ENCODE assay signal across 23 mouse cellular contexts in the genomic region with DNA sequence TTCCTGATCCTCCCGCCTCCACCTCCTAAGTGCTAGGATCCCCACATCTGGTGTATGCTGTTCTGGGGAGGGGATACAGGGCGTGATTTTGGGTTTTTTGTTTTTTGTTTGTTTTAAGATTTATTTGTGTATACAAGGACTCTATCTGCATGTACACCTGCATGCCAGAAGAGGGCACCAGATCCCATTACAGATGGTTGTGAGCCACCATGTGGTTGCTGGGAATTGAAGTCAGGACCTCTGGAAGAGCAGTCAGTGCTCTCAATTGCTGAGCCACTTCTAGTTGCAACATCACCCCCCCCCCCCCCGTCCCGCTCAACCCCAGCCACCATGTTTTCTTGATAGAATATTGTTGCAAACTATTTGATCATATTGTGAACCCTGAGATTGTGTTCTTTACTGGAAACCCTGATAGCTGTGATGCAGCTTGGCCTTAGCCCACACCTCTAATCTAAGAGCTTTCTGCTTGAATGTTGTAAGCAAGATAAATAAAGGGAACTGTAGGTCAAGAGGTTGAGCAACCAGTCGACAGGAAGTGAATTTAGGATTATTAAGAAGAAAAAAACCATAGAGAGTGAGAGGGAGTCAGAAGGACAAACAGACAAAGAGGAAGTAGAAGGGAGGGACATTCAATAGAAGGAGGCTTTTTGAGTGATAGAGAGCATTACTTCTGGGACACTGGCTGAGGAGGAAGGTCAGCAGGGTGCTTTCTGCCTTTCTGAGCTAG. TPM values are rescaled to one million over a fixed set of nuclear protein-coding genes. Genes with fewer than 3 reads are reported as not detected.
DNase-seq lines count a peak whose midpoint lies in the region; ATAC-seq and TF ChIP-seq lines count a peak whose summit lies in the region.
"Had no signal": no experiment of that assay in that cellular context is flagged by ENCODE, and none has a peak within 500 bp of the region (broad histone marks: within the 10 kb centered on the region; RNA-seq: fewer than 3 reads in every experiment).

No protein-coding gene starts in this region.

- no peak overlapping the region for H3K9ac ChIP-seq in heart, adult 2 months (ENCODE audit: low read depth, low read length)
- H3K9ac ChIP-seq in liver, embryonic 14.5 days (replicated peaks) = no peak overlapping the region
- no peak overlapping the region for H3K9ac ChIP-seq in liver, embryonic 12.5 days
- H3K9ac ChIP-seq in CH12.LX (ENCODE audit: insufficient read depth, low read depth) = no peak overlapping the region
- H3K9ac ChIP-seq: limb, embryonic 12.5 days had no signal

- no peak for TF ChIP-seq EP300 in heart, adult 2 months (IDR thresholded peaks at IDR 0.05; ENCODE audit: insufficient read depth, low read depth, low read length)
- no peak for TF ChIP-seq EP300 in liver, embryonic 14.5 days (IDR thresholded peaks at IDR 0.05; ENCODE audit: low read depth)
- TF ChIP-seq EP300 in CH12.LX (IDR thresholded peaks at IDR 0.05; ENCODE audit: low read length) = no peak

- no peak overlapping the region for H3K4me2 ChIP-seq in liver, embryonic 14.5 days (ENCODE audit: low read depth)
- no peak overlapping the region for H3K4me2 ChIP-seq in liver, embryonic 12.5 days
- no peak overlapping the region for H3K4me2 ChIP-seq in CH12.LX (ENCODE audit: insufficient read depth, low read depth, poor library complexity, severe bottlenecking)
- H3K4me2 ChIP-seq: heart, embryonic 11.5 days; limb, embryonic 12.5 days had no signal

- ATAC-seq in liver, embryonic 14.5 days (ENCODE audit: insufficient read depth) = no peak
- ATAC-seq in liver, embryonic 12.5 days = no peak
- ATAC-seq: activated CD4-positive, CD25-positive, alpha-beta regulatory T cell, adult 4 months; forebrain, embryonic 16.5 days; intestine, embryonic 16.5 days had no signal

- H3K9me3 ChIP-seq in liver, embryonic 14.5 days (ENCODE audit: control insufficient read depth, low read length) = no peaks in the 10 kb centered on the region
- no peaks in the 10 kb centered on the region for H3K9me3 ChIP-seq in liver, embryonic 12.5 days (replicated peaks)
- H3K9me3 ChIP-seq in CH12.LX (replicated peaks; ENCODE audit: low read length) = no peaks in the 10 kb centered on the region

- no peaks in the 10 kb centered on the region for H3K27me3 ChIP-seq in heart, adult 2 months (ENCODE audit: control insufficient read depth, insufficient read depth, low read length)
- no peaks in the 10 kb centered on the region; the same call in 1 of the 2 replicates for H3K27me3 ChIP-seq in liver, embryonic 14.5 days (ENCODE audit: control insufficient read depth, insufficient read depth, low read length)
- peaks cover 12% of the 10 kb centered on the region; the same call in 1 of the 2 replicates for H3K27me3 ChIP-seq in liver, embryonic 12.5 days (replicated peaks)
- H3K27me3 ChIP-seq in CH12.LX (replicated peaks) = no peaks in the 10 kb centered on the region

- intact Hi-C loops in heart, adult 2 months (cut with DNase I) = loop anchor here (2.0 kb wide), 1 partner anchor 119 kb away; the partner anchor contains the start of gene Foxp4

- peak; percentile 37 for TF ChIP-seq CTCF in heart, adult 2 months (IDR thresholded peaks at IDR 0.05)
- TF ChIP-seq CTCF in liver, embryonic 14.5 days (IDR thresholded peaks at IDR 0.05; ENCODE audit: low read depth) = peak; percentile 37; the same call in 1 of the 2 replicates
- TF ChIP-seq CTCF in CH12.LX (conservative IDR thresholded peaks at IDR 0.05 in 1 of 2, IDR thresholded peaks at IDR 0.05 in 1 of 2; ENCODE audit: low read depth in 2 of 2, low read length in 2 of 2) = peak in 1 of 2 experiments; percentile 35; a peak in 2 of 4 replicates

- in situ Hi-C loops in CH12.LX (cut with MboI; ENCODE audit: low pct_ligation_motif_present, low pct_unique_long_range_greater_than_20kb, low sequenced_read_pairs) = loop anchor here (10.0 kb wide), 2 partner anchors 51 to 249 kb away; no protein-coding TSS in a partner anchor

- H3K79me2 ChIP-seq in heart, adult 2 months (replicated peaks; ENCODE audit: control insufficient read depth, insufficient read depth, low read length) = no peaks in the 10 kb centered on the region
- no peaks in the 10 kb centered on the region for H3K79me2 ChIP-seq in CH12.LX (replicated peaks; ENCODE audit: control insufficient read depth, extremely low read depth, insufficient read depth, poor library complexity, severe bottlenecking)

- H3K27ac ChIP-seq in heart, adult 2 months = no peak overlapping the region
- H3K27ac ChIP-seq in liver, embryonic 14.5 days = no peak overlapping the region
- no peak overlapping the region for H3K27ac ChIP-seq in liver, embryonic 12.5 days
- H3K27ac ChIP-seq in CH12.LX (ENCODE audit: insufficient read depth, low read depth) = no peak overlapping the region

- dilution Hi-C loops in CH12.LX (cut with MboI; ENCODE audit: extremely low pct_ligation_motif_present, extremely low pct_unique_long_range_greater_than_20kb, low sequenced_read_pairs) = no loop called here

- H3K4me1 ChIP-seq in heart, adult 2 months (ENCODE audit: control insufficient read depth, insufficient read depth, low read length) = no peaks in the 10 kb centered on the region
- peaks cover 3 to 16% of the 10 kb centered on the region in 2 experiments; a peak in 2 of 4 replicates for H3K4me1 ChIP-seq in liver, embryonic 14.5 days (replicated peaks; ENCODE audit: control insufficient read depth in 2 of 2, insufficient read depth in 2 of 2, low read length in 1 of 2)
- peaks cover 34% of the 10 kb centered on the region for H3K4me1 ChIP-seq in liver, embryonic 12.5 days
- H3K4me1 ChIP-seq in CH12.LX (ENCODE audit: control insufficient read depth in 1 of 2, insufficient read depth in 2 of 2) = peaks cover 3 to 35% of the 10 kb centered on the region in 2 experiments

- no peak for TF ChIP-seq POLR2A in heart, adult 2 months (IDR thresholded peaks at IDR 0.05; ENCODE audit: insufficient read depth, low read depth, low read length)
- TF ChIP-seq POLR2A in CH12.LX (IDR thresholded peaks at IDR 0.05; ENCODE audit: low read depth, low read length) = no peak

- DNase-seq in heart, adult 2 months = no peak
- no peak for DNase-seq in heart, postnatal 4 days
- no peak for DNase-seq in liver, embryonic 14.5 days (ENCODE audit: low read depth in 3 of 3, low spot score in 3 of 3)
- no peak for DNase-seq in CH12.LX (ENCODE audit: extremely low read depth)
- DNase-seq in induced T-regulatory cell, adult 2 months (ENCODE audit: low read depth) = peak; percentile 29
- no peak for DNase-seq in adipocyte (ENCODE audit: low spot score)
- no peak for DNase-seq in layer of hippocampus, adult 8-10 months (ENCODE audit: low spot score in 2 of 2)
- DNase-seq: cerebellum, adult 9-11 months; kidney, postnatal 36 days; layer of hippocampus, postnatal 36 days; midbrain, embryonic 14.5 days had no signal

- H3K4me3 ChIP-seq in heart, adult 2 months = no peak overlapping the region
- no peak overlapping the region for H3K4me3 ChIP-seq in liver, embryonic 14.5 days (ENCODE audit: insufficient read depth in 1 of 2, low read depth in 2 of 2, low read length in 2 of 2)
- H3K4me3 ChIP-seq in liver, embryonic 12.5 days = no peak overlapping the region
- H3K4me3 ChIP-seq in CH12.LX (replicated peaks in 1 of 3; ENCODE audit: low read depth in 2 of 3, low read length in 2 of 3, poor library complexity in 1 of 3) = no peak overlapping the region
- H3K4me3 ChIP-seq: hindbrain, embryonic 10.5 days; limb, embryonic 12.5 days had no signal

- WGBS in heart, adult 2 months = 72% methylated on average over 5 of the region's 5 CpGs
- whole genome bisulfite sequencing in liver, embryonic 14.5 days (ENCODE audit: insufficient replicate concordance) = 49% methylated on average over 5 of the region's 5 CpGs
- WGBS in liver, embryonic 12.5 days (ENCODE audit: insufficient replicate concordance) = 49% methylated on average over 5 of the region's 5 CpGs

- no peaks in the 10 kb centered on the region for H3K36me3 ChIP-seq in heart, adult 2 months (ENCODE audit: control insufficient read depth, insufficient read depth, low read length)
- no peaks in the 10 kb centered on the region for H3K36me3 ChIP-seq in liver, embryonic 14.5 days (replicated peaks; ENCODE audit: control insufficient read depth, insufficient read depth, low read depth)
- no peaks in the 10 kb centered on the region for H3K36me3 ChIP-seq in liver, embryonic 12.5 days
- no peaks in the 10 kb centered on the region for H3K36me3 ChIP-seq in CH12.LX (replicated peaks in 1 of 2; ENCODE audit: control insufficient read depth in 1 of 2, insufficient read depth in 1 of 2, low read length in 1 of 2)
- H3K36me3 ChIP-seq: hindbrain, embryonic 10.5 days; limb, embryonic 12.5 days had no signal

- no peak for TF ChIP-seq RAD21 in CH12.LX (IDR thresholded peaks at IDR 0.05; ENCODE audit: low read depth, low read length)

TF ChIP-seq in CH12.LX, 34 proteins besides CTCF, POLR2A, EP300 and RAD21:
- TF ChIP-seq SIN3A (IDR thresholded peaks at IDR 0.05; ENCODE audit: low read length) (no peak), SMC3 (IDR thresholded peaks at IDR 0.05; ENCODE audit: low read depth, low read length) (0 out of 2 replicates have a peak, but pooled peaks have one; percentile 10)

RNA-seq across cellular contexts. Expression of gene 1700122O11Rik, which starts 5.2 kb away (rescaled TPM):
- not detected for total RNA-seq in heart, adult 2 months (2021)
- polyA plus RNA-seq in heart, adult 2 months (2012; rRNA removed) = not detected in 2 replicates
- not detected for total RNA-seq in heart, postnatal 4 days (2021)
- not detected in 2 replicates for polyA plus RNA-seq in liver, embryonic 14.5 days (2012; rRNA removed)
- polyA plus RNA-seq in liver, embryonic 14.5 days (2014; fragmentation: Nextera tagmentation; extraction: Ambion mirVana) = not detected in 2 replicates
- polyA plus RNA-seq in liver, embryonic 12.5 days (2016; fragmentation: Nextera tagmentation; extraction: Ambion mirVana) = not detected in 2 replicates
- total RNA-seq in CH12.LX (2012; rRNA removed) (not detected in 2 replicates), CH12.LX (2014; rRNA removed) (not detected in 2 replicates)
- polyA plus RNA-seq in CH12.LX (2012; ENCODE audit: insufficient read length, low read depth) = not detected in 2 replicates
- total RNA-seq in layer of hippocampus, adult 8-10 months (2022) = not detected
- total RNA-seq: gastrocnemius, adult 8-10 months; layer of hippocampus, postnatal 36 days had no signal
- polyA plus RNA-seq: activated CD4-positive, CD25-positive, alpha-beta regulatory T cell, adult 4 months; embryonic facial prominence, embryonic 11.5 days; forebrain, embryonic 16.5 days; heart, embryonic 11.5 days; hindbrain, embryonic 10.5 days; intestine, embryonic 16.5 days; limb, embryonic 12.5 days; lung, embryonic 16.5 days; midbrain, embryonic 14.5 days; urinary bladder, adult 2 months had no signal

RNA-seq across cellular contexts. Expression of gene 1700067P10Rik, which starts 45.8 kb away (rescaled TPM):
- total RNA-seq in heart, adult 2 months (2021) = not detected
- polyA plus RNA-seq in heart, adult 2 months (2012; rRNA removed) = not detected in 2 replicates
- total RNA-seq in heart, postnatal 4 days (2021) = not detected
- polyA plus RNA-seq in liver, embryonic 14.5 days (2012; rRNA removed) = not detected in 2 replicates
- polyA plus RNA-seq in liver, embryonic 14.5 days (2014; fragmentation: Nextera tagmentation; extraction: Ambion mirVana) = not detected in 2 replicates
- not detected in 2 replicates for polyA plus RNA-seq in liver, embryonic 12.5 days (2016; fragmentation: Nextera tagmentation; extraction: Ambion mirVana)
- total RNA-seq in CH12.LX (2012; rRNA removed) (not detected in 2 replicates), CH12.LX (2014; rRNA removed) (not detected in 2 replicates)
- polyA plus RNA-seq in CH12.LX (2012; ENCODE audit: insufficient read length, low read depth) = not detected in 2 replicates
- total RNA-seq in layer of hippocampus, adult 8-10 months (2022) = not detected
- total RNA-seq: adrenal gland, postnatal 4 days; gastrocnemius, adult 8-10 months; layer of hippocampus, postnatal 36 days had no signal
- polyA plus RNA-seq: activated CD4-positive, CD25-positive, alpha-beta regulatory T cell, adult 4 months; embryonic facial prominence, embryonic 11.5 days; forebrain, embryonic 16.5 days; heart, embryonic 11.5 days; intestine, embryonic 16.5 days; limb, embryonic 12.5 days; lung, embryonic 16.5 days; midbrain, embryonic 14.5 days had no signal
